Mouse (Mus musculus) A20 (cell line): Measurements from ENCODE around the gene Apba3.
"Not testable (repeated sequence)": the region's sequence is repeated elsewhere in the genome, so short reads cannot be mapped to it uniquely, and the experiment has no call there.

Experiments
- DNase-seq: peaks from one replicate; pipeline ENCODE4 v3.0.0-alpha.2; 2011; ENCODE audit warnings: low read depth, low spot score

The Apba3 gene

DNA sequence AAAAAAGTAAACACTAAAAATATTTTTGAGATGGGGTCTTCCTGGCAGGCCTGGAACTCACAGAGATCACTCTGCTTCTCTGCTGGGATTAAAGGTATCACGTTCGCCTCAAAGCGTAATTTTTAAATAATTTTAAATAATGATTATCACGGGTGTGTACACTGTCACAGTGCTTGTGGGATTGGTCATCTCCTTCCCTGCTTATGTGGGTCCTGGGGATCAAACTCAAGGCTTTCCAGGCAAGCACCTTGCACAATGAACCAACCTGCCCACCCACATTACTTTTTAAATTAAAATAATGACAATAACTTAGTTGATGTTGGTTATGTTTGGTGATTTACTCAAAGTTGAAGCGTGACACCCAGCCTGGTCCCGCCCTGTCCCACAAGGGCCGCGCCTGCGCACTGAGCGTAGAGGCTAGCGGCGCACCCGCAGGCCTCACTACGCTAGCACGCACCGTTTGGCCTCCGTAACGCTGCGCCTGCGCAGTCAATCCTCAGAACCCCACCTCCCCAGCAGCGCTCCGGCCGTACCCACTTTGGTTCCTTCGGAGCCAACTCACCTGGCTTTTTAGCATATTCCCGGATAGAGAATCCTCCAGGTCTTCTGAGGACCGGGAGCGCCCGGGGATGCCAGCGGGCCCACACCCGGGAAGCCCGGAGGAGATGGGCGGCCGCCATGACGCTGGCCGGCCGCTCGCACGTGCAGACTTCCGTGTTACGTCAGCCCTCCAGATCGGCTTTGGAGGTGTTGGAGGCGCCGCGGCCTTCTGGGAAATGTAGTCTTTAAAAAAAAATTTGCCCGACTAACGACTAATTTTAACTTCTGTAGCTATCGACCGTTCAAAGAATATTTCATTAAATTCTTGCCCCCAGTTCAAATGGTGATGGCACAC lies at the start of gene Apba3, which contains the start of gene Mrpl54:
Gene Apba3 (plus strand): TSS at position 750 of the 895 bp plus-strand sequence.
Gene Mrpl54 (minus strand): TSS at position 724 of the 895 bp plus-strand sequence.
- peak; percentile 98 for DNase-seq

DNA sequence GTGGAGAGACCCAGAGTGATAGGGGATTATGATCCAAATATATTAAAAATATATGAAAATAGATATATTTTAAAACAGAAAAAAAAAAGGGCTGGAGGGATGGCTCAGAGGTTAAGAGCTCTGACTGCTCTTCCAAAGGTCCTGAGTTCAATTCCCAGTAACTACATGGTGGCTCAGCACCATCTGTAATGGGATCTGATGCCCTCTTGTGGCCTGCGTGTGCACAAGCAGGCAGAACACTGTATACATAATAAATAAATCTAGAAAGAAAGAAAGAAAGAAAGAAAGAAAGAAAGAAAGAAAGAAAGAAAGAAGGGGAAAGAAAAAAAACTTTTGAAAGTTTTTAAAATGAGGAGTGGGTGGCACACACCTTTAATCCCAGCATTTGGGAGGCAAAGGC lies 49.5 kb upstream of the Apba3 start:
- DNase-seq = peak; percentile 54

DNA sequence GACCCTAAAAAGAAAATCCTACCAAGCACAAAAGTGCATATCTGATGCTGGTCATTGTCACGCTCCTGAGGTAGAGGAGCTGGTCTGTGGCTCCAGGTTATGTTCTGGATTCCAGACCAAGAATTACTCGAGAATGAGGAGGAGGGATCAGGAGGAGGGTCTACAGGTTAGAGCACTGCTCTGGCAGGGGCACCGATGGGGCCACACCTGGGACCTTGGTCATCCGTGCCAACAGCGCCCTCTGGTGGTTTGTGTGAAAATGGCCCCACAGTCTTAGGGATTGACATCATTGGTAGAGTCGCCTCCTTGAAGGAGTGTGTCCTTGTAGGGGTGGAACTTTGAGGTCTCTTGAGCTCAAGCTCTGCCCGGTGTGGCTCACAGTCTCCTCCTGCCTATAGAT lies 48.8 kb upstream of the Apba3 start:
- peak; percentile 82 for DNase-seq

DNA sequence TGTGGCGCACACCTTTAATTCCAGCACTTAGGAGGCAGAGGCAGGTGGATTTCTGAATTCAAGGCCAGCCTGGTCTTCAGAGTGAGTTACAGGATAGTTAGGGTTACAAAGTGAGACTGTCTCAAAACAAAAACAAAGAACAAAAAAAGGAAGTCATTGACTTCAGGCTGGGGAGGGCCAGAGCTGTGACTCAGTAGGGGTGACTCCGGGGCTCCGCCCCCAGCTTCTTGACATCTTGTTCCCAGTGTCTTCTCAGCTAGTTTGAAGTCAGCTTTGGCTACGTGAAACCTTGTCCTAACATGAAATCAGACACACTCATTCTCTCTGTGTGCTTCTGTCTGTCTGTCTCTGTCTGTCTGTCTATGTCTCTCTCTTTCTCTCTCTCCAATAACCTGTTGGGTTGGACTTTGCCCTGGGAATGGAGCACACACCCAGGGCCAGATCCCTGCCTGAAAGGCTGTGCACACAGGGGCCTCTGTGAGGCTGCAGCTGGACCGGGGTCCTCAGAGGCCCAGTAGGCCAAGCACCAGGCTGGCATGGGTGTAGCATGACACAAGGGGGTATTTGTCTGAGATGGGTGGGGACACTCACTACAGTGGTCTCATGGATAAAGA lies 45.3 kb upstream of the Apba3 start:
- peak; percentile 79 for DNase-seq

DNA sequence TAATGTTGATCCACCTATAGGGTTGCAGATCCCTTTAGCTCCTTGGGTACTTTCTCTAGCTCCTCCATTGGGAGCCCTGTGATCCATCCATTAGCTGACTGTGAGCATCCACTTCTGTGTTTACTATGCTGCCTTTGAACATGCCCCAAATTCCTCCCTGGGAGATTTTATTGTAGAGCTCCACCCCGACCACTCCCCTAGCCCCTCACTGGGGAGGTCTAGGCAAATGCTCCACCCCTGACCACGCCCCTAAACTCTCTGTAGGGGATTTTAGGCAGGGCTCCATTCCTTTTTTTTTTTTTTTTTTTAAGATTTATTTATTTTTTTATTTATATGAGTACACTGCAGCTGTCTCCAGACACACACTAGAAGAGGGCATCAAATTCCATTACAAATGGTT lies 43.0 kb upstream of the Apba3 start:
- DNase-seq = not testable (repeated sequence)

DNA sequence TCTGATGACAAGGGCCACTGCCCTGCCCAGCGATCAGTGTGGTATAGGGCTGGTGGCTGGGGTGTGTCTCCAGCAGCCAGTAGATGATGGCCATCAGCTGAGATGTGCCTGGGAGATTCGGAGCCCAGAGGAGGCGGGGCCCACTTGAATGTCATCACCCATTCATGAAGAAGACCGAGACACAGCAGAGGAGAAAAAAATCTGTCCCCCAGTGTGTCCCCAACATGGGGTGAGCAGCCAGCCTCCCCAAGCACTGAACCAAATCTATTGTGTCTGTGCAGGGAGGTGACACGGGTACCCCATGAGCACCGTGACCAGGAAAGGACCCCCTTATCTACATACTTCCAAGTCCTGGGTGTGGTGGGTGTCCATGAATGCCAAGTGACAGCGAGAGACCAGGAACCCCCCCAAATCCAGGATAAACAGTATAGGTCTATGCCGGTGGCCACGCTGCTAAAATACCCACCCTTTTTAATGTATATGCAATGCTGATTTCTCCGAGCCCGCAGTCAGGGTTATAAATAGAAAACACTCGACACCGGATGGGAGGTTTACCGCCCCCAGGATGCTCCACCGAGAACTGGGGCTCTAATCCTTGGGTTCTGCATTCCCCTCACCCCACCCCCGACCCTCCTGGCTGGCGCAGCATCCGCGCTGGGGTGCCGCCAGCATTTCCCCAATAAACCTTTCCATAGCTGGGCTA lies 36.9 kb upstream of the Apba3 start:
- no peak for DNase-seq

DNA sequence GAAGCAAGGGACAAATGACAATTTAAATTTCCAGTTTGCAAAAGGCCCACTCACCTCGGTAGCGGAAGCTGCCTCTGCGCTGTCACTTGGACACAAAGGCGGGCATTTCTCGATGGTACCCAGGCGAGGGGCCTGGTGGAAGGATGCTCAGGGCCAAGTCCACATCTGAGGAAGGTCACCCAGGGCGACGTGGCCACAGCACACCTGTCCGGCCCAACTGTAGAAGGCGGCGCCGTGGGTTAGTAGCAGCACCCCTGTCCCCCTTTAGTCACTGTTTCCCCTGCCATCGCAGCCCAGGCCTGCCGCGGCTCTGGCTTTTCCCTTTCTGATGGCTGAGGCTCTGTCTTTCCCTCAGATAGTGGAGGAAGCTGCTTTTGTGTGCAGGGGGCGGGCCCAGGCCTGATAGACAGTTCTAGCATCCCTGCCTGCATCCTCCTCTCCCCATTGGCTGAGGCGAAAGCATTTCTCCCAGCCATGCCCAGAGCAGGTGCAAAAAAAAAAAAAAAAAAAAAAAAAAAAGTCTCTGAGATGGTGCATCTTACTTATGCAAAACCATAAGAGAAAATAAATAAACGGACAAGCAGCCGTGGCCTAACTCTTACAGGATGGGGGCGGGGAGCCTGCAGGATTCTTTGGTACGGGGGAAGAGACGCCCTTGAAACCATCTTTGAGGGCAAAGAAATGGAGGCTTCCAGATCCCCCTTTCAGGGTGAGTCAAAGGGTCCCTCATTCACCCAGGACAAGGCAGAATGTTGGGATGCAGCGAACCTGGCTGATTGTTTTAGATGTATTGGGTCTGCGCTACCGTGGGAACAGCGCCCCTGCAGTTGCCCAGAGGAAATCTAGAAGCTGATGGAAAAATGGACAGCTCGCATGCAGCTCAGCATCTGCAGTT lies 36.1 kb upstream of the Apba3 start, which contains the start of gene Atcay:
Gene Atcay (minus strand): TSS at position 396 of the 895 bp plus-strand sequence.
- DNase-seq = no peak

DNA sequence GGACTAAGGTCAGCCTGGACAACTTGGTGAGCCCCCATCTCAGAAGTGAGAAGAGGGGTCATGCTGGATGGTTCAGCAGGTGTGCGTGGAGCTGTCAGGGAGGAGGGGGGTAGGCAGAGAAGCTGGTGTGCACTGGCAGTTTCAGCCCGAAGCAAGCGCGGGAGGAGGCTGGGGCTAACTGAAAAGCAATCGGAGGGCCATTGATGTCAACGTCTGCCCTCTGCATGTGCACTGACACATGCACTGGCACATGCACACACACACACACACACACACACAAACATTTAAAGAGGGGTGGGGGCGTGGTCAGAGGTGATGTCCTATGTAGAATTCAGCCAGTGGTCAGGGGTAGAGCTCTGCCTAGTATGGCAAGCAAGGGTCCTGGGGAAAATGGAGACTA lies 35.3 kb upstream of the Apba3 start:
- DNase-seq = no peak

DNA sequence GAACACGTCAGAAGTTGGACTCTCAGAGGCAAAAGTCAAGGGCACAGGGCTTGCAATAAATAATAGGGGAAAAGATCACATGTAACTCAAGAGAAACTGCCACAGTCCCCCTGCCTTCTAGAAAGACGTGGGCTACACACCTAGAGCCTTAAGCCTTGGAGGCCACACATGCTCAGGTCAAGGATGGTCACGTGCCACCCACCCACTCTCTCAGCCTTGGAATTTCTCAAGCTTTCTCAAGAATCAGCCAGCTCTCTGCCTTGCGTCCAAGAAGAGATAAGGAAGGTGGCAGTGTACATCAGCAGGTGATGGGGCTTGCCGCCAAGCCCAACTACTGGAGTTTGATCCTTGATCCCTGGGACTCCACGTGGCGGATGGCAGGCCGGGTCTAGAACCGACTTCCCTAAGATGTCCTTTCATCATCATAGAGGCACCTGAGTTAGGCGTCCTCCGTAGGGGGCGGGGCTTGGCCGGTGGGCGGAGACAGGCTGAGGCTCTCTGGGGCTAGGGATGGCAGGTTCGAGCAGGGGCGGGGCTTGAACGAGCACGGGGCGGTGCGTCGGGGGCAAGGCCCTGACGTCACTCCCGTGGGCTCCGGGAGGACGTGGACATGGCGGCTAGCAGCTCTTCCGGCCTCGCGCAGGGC lies 34.1 kb upstream of the Apba3 start, which contains the start of gene Zfr2:
Gene Zfr2 (plus strand): TSS at position 576 of the 646 bp plus-strand sequence.
- peak; percentile 98 for DNase-seq

DNA sequence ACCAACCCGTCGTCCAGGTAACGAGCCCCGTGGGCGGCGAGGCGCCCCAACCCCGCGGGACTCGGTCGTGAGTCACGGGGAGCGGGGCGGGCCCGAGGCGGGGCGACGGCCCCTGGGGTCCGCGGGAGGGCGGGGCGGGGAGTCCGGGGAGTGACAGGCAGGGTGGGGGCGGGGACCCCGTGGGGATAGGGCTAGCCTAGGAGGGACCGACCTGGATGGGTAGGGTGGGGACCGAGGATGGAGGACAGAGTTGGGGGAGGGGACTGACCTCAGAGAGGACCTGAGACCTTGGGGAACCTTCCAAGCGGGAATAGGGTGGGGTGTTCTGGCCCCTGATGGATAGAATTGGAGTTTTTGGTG lies 33.6 kb upstream of the Apba3 start:
- DNase-seq = no peak

DNA sequence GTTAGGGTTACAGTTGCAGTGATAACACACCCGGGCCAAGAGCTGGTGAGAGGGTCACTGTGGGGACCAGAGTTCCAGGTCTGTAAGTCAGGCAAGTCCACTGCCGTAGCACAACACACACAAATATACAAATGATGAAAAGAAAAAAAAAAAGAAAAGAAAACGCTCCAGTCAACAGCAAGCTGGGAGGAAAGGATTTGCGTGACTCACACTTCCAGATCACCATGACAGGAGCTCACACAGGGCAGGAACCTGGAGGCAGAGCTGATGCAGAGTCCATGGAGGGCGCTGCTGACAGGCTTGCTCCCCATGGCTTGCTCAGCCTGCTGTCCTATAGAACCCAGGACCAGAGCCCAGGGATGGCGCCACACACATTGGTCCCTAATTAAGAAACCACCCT lies 32.6 kb upstream of the Apba3 start:
- DNase-seq = no peak

DNA sequence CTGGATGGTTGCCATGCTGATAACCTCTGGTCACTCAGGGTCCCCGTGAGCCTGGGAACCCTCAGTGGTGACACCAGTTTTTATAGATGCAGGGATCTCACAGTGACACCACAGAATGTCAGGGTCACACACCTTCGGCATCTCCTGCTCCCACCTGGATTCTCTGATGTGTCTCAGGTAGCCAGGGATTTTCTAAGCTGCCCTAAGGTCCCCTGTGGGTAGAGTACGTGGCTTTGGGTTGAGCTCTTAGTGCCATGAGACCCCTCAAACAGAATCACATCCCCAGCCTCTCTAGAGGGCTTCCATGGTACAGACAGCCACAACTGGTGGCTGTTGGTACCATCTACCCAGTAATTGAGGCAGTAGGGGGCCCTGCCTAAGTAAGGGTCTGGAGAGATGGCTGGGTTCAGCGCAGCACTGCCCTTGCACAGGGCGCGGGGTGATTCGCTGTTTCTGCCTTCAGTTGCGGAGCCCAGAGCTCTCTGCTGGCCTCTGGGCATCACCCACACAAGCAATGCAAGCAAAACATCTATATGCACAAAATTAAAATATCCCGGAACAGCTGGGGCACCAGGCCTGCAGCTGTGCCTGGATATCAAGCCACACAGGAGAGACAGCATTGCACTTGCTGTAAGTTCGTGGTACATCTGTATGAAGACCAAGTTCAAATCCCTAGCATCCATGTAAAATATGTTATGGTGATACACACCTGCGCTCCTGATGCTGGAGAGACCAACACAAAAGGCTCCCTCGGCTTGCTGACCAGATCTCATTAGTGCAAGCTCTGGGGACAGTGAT lies 30.1 kb upstream of the Apba3 start:
- DNase-seq = no peak

DNA sequence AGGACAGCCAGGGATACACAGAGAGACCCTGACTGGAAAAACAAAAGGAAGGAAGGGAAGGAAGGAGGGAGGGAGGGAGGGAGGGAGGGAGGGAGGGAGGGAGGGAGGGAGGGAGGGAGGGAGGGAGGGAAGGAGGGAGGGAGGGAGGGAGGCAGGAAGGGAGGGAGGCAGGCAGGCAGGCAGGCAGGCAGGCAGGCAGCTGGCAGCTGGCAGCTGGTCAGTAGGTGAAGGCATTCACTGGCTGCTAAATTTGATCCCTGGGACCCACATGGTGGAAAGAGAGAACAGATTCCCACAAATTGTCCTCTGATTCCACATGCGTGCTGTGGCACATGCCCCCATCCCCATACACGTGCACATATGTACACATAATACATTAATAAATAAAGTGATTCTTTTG lies 28.1 kb upstream of the Apba3 start:
- DNase-seq = no peak

DNA sequence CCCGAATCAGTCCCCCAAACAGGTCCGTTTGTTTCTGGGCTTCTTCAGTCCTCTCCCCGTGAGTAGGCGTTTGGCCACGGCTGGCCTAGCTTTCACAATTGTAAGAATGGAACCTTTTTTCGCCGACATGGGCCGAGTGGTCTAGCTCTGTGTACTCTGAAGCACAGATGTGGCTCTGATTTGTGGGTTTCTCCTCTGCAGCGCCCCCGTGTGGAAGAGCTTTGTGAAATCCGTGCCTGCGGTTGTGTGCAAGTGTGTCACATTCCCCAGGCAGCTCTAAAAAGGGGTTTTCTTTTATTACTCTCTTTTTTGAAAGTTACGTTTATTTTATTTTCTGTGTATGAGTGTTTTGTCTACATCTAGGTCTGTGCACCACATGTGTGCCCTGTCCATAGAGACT lies 25.9 kb upstream of the Apba3 start:
- DNase-seq = peak; percentile 77

DNA sequence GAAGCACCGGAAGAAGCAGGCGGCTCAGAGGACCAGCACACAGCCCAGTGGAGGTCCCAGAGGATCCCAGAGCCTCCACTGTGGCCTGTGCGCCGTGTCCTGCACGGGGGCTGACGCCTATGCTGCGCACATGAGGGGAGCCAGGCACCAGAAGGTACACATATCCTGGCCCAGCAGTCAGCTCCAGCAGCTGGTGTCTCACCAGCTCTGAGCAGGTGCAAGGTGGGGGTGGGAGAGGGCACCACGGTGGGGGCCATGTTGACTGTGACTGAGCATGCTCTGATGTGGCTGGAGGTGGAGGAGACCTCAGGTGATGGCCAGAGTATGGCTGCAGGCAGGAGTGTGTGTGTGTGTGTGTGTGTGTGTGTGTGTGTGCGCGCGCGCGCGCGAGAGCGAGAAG lies 24.7 kb upstream of the Apba3 start:
- DNase-seq = no peak

DNA sequence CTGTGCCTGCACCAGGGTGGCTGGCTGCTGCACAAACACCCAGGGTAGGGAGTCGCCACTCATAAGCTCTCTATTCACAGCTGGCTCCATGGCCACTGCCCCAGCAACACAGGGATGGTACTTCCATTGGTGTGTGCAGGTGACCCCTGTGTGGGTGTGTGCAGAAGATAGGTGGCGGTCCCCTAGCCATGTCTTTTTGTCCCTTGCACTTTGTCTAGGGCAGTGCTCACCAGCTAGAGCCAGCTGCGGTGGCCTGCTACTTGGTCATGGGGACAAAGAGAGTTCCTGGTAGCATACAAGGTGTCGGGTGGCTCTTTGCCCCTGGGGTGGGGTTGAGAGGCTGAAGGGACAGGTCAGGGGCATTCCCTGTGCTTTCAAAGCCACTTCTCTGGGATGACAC lies 22.6 kb upstream of the Apba3 start:
- no peak for DNase-seq

DNA sequence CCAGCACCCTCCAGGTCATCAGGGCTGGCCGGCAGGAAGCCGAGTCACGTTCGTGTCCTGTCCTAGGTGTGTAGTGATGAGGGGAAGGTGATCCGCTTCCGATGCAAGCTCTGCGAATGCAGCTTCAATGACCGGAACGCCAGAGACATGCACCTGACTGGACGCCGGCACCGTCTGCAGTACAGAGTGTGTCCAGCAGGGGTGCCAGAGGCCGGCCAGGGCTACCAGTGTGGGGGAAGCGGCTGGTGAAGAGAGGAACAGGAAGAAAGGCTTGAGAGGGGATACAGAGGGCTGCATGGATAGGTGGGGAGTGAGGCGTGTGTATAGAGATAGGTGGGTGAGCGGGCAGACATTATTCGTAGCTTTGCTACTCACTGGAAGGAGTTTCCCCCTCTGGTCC lies 22.2 kb upstream of the Apba3 start:
- DNase-seq = peak; percentile 87

DNA sequence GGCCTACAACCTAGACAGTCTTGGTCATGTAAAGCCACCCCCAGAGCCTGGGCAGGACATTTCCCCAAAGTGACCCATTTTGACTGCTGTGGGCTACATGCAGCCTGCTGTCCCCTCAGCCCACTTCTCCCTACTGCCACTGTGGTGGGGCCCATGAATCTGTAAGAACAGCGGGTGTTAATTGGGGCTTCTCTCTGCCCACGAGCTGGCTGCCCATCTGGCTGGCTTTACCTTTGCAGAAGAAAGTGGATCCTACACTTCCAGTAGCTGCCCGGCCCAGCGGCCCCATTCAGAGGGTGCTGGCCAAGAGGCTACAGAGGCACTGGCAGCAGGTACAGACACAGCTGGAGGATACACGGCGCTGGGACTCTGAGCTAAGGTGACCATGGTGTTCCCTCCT lies 21.6 kb upstream of the Apba3 start:
- no peak for DNase-seq

DNA sequence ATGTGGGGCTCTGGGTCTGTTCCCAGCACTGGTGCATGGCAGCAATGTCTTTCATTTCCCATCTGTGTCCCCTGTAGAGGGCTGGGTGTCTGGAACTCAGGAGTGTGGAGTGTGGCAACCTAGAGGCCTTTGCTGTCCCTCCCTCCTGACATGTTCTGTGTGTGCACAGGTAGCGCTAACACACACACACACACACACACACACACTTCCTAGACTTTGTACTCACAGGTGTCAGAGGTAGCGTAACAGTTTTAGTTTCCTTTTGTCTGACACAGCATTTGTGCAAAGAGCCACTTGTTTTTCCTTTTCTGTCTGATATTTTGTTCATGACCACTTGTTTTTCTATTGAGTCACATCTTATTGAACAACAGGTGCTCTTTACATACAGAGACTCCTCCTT lies 19.0 kb upstream of the Apba3 start:
- no peak for DNase-seq

DNA sequence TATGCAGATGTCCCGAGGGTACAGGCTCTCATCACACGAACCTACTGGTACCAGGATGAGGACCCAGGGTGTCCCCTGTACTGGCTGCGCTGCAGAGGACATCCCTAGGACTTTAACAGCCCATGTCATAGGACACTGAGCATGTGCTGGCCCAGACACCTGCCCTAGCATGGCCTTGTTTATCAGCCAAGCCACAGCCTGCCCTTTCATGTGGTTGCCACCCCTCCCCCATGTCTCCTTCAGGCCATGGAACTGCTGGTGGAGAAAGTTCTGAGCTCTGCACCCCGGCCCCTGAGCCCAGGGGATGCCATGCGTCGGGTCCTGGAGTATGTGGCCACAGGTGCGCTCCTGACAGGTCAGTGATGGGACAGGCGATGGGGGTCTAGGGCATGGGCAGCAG lies 17.3 kb upstream of the Apba3 start:
- no peak for DNase-seq
